Mouse (Mus musculus) lung, embryonic 16.5 days (tissue): ENCODE results near the gene Mpc2. TPM values are rescaled to one million over a fixed set of nuclear protein-coding genes. Genes with fewer than 3 reads are reported as not detected.

Source experiments
- ATAC-seq: fragments of 200-750 bp; cut with Nextera tagmentation; 2 replicates; pipeline ENCODE4 v1.8.0; 2017; ENCODE audit warnings: low read depth, mild to moderate bottlenecking, moderate library complexity
- H3K27ac ChIP-seq: fragments of 300-500 bp; sonication (generic); 2 replicates; pipeline ENCODE4 v1.5.1; 2014; ENCODE audit warnings: mild to moderate bottlenecking, control low read depth, low read length
- H3K27me3 ChIP-seq: fragments of 300-500 bp; sonication (generic); 2 replicates; pipeline ENCODE4 v1.6.1; 2014; ENCODE audit warnings: low read depth, low read length, mixed read lengths; ENCODE audit not compliant: control insufficient read depth, insufficient read depth
- H3K36me3 ChIP-seq: fragments of 300-500 bp; sonication (generic); 2 replicates; pipeline ENCODE4 v1.6.1; 2014; ENCODE audit warnings: low read length; ENCODE audit not compliant: control insufficient read depth, insufficient read depth
- H3K4me1 ChIP-seq: fragments of 300-500 bp; sonication (generic); replicated peaks from 2 replicates; pipeline ENCODE4 v1.6.1; 2014; ENCODE audit warnings: low read length, mixed read lengths; ENCODE audit not compliant: control insufficient read depth, insufficient read depth
- H3K4me2 ChIP-seq: fragments of 300-500 bp; sonication (generic); 2 replicates; pipeline ENCODE4 v1.6.1; 2014; ENCODE audit warnings: low read depth, low read length, control low read depth
- H3K4me3 ChIP-seq: fragments of 300-500 bp; sonication (generic); 2 replicates; pipeline ENCODE4 v1.5.1; 2014; ENCODE audit warnings: mild to moderate bottlenecking, low read length, control low read depth
- H3K9ac ChIP-seq: fragments of 300-500 bp; sonication (generic); 2 replicates; pipeline ENCODE4 v1.6.1; 2014; ENCODE audit warnings: low read length, control low read depth
- H3K9me3 ChIP-seq: fragments of 300-500 bp; sonication (generic); 2 replicates; pipeline ENCODE4 v1.6.1; 2016; ENCODE audit warnings: low read length; ENCODE audit not compliant: control insufficient read depth
- WGBS: fragments of 180-500 bp; shearing (Covaris S2); extraction: QIAGEN DNeasy Blood & Tissue Kit; methylation state at CpG from one replicate; pipeline ENCODE4 v1.1.7; 2014; 5-methylcytosine and 5-hydroxymethylcytosine counted together
- polyA plus RNA-seq: library from polyadenylated mRNA; unstranded; fragments of >200 nt; fragmentation: Nextera tagmentation; extraction: Ambion mirVana; gene quantifications from 2 replicates; pipeline ENCODE4 v1.2.1, GENCODE M21; 2015

Mpc2 gene
- polyA plus RNA-seq, 1 experiment from 2014 or later = 144 TPM

DNA sequence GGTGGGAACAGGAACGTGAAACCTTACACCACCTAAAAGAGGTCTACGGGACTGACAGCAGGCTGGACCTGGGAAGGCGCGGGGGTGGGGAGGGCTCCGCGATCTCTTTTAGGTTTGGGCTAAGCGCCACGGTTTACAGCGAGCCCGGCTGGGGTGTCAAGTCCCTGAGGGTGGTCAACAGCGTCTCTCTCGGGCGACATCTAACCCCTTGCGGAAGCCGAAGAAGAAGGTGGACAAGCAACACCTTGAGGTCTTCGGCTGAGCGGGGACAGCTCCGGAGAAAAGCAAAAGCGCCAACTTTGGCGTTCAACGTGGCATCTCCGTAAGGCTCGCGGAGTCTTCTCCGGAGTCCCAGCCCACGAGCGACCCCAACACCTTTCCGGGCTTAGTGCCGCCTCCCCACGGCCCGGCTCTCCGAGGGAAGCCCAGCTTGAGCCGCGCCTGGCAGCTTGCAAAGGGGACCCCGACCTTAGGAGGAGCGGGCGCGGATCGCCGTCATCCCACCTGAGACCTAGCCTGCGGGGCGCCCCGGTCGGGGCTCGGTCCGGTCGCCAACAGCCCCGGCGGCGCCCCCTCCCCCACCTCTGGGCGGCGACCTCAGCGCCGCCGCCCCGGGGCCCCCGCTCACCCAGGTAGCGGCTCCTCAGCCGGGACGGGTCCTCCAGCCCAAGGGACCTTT is 795 bp upstream of the Mpc2 start:
- peak overlapping the region; percentile 90 for H3K9ac ChIP-seq
- peak overlapping the region; percentile 98 for H3K4me3 ChIP-seq
- H3K4me2 ChIP-seq = peak overlapping the region; percentile 86
- no peaks in the 10 kb centered on the region for H3K27me3 ChIP-seq
- no peak; the same call in 1 of the 2 replicates for ATAC-seq
- H3K4me1 ChIP-seq = 0 out of 2 replicates have a peak, but pooled peaks cover 5% of the 10 kb centered on the region
- no peaks in the 10 kb centered on the region for H3K9me3 ChIP-seq
- no peaks in the 10 kb centered on the region for H3K36me3 ChIP-seq
- H3K27ac ChIP-seq = peak overlapping the region; percentile 96
- under 1% methylated on average over 45 of the region's 60 CpGs for WGBS

DNA sequence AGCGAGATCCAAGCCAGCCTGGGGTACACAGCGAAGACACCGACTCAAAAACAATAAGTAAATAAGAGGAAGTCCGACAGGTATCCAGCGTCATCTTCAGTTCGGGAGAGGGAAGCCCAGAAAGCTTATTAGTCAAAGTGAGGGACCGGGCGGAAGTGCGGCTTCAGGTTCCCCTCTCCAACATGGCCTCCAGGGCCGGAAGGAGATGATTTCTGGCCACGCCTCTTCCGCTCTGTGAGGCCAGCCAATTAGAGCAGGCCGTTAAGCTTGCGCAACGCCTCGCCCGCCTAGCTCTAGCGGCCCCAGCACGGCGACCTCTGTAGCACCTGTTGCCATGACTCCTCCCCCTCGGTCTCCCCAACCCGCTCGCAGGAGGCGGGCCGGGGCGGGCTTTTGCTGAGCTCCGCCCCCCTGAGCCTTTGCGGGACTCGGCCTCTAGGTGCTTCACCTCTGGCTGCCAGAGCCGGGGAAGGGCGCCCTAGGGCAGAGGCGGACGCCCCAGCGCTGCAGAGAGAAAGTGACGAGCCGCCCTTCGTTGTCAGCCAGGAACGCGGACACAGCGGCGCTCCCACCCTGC is 452 bp downstream of the Mpc2 start:
- H3K4me3 ChIP-seq = peak overlapping the region; percentile 98
- peak; percentile 97 for ATAC-seq
- H3K27ac ChIP-seq = peak overlapping the region; percentile 96
- H3K4me1 ChIP-seq = 0 out of 2 replicates have a peak, but pooled peaks cover 5% of the 10 kb centered on the region
- no peaks in the 10 kb centered on the region for H3K9me3 ChIP-seq
- H3K27me3 ChIP-seq = no peaks in the 10 kb centered on the region
- no peaks in the 10 kb centered on the region for H3K36me3 ChIP-seq
- peak overlapping the region; percentile 90 for H3K9ac ChIP-seq
- peak overlapping the region; percentile 91 for H3K4me2 ChIP-seq
- WGBS = under 1% methylated on average over 40 of the region's 41 CpGs

DNA sequence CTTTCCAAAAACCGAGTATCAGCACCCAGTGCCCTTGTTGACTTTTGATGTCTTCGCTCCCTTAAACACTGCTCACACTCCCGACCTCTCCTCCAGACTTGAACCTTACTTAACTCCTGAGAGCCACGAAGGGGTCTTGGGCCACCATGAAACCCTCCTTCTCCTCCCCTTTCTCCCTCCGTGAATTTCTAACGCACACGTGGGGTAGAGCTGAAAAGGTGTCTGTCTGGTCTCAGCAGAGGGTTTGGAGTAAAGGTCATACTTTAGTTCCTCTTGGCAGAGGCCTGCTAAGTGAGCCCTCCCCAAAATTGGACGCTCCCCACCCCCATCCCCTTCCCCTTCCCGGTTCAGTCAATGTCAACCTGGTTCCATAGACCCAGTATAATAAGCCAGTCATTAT is 1.2 kb downstream of the Mpc2 start:
- WGBS = 3% methylated on average over 9 of the region's 9 CpGs
- Histone ChIP-seq H3K9ac (peak overlapping the region; percentile 83), H3K4me1 (0 out of 2 replicates have a peak, but pooled peaks cover 5% of the 10 kb centered on the region), H3K36me3 (no peaks in the 10 kb centered on the region), H3K27ac (peak overlapping the region; percentile 88), H3K4me2 (peak overlapping the region; percentile 91), H3K4me3 (peak overlapping the region; percentile 98), H3K27me3 (no peaks in the 10 kb centered on the region), H3K9me3 (no peaks in the 10 kb centered on the region)
- ATAC-seq = no peak

DNA sequence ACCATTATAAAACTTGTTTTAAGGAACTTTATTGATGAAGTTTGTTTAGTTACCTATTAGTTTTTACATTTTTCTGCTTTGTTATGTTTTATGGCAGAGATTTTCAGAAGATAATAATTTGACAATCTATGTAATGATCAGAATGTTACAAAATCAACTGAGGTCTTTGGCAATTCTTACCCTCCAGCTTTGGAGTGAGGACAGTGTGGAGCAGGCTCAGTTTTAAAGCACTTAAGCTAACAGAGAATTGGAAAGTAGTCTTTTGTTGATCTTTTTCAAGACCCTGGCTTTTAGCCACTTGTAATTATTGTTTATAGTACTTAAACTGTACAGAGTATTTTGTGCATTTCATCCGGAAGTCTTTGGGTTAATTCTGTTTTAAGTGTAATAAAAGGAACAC is 2.4 kb downstream of the Mpc2 start:
- no peak for ATAC-seq
- Histone ChIP-seq H3K27me3 (no peaks in the 10 kb centered on the region), H3K4me2 (no peak overlapping the region), H3K9ac (no peak overlapping the region), H3K36me3 (no peaks in the 10 kb centered on the region), H3K27ac (no peak overlapping the region), H3K9me3 (no peaks in the 10 kb centered on the region), H3K4me3 (no peak overlapping the region), H3K4me1 (0 out of 2 replicates have a peak, but pooled peaks cover 5% of the 10 kb centered on the region)
- 50% methylated on average over 1 of the region's 1 CpGs for WGBS

DNA sequence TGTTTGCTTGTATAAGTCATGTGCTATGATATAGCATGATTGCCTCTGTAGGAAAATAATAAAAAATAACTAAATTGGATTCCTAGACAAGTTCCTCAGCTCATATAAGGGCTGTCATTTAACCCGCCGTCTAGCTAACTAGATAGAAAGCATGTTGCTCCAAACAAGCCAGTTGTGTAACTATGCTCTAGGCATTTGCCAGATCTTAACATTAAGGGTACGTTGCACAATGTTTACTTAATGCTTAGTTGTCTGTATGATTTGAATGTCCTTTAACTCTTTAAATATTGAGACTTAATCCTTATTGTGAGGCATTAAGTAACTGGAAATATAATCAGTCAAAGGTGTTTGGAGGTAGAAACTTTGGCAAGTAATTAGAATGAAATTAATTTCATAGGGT is 4.1 kb downstream of the Mpc2 start:
- H3K4me1 ChIP-seq = 0 out of 2 replicates have a peak, but pooled peaks cover 3% of the 10 kb centered on the region
- no peaks in the 10 kb centered on the region for H3K9me3 ChIP-seq
- H3K4me2 ChIP-seq = no peak overlapping the region
- no peak overlapping the region for H3K4me3 ChIP-seq
- H3K27ac ChIP-seq = no peak overlapping the region
- no peak overlapping the region for H3K9ac ChIP-seq
- H3K36me3 ChIP-seq = no peaks in the 10 kb centered on the region
- ATAC-seq = no peak
- H3K27me3 ChIP-seq = no peaks in the 10 kb centered on the region
- 42% methylated on average over 3 of the region's 3 CpGs for WGBS

DNA sequence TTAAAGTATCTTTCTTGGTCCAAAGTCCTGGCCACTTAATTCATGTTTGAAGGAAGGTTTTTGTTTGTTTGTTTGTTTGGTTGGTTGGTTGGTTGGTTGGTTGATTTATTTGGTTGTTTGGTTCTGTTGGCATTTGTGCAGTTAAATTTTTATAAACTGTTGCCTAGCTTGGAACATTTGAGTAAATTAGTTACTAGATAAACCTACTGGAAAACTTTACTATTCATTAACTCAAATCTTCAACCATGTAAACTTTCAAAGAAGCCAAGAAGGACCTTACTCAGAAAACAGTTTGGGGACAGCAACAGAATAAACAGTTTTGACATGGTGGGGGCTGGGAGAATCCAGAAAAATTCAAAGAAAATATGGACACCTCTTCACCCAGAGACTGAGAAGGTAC is 8.5 kb downstream of the Mpc2 start:
- Histone ChIP-seq H3K4me2 (no peak overlapping the region), H3K27ac (no peak overlapping the region), H3K4me1 (no peaks in the 10 kb centered on the region)

DNA sequence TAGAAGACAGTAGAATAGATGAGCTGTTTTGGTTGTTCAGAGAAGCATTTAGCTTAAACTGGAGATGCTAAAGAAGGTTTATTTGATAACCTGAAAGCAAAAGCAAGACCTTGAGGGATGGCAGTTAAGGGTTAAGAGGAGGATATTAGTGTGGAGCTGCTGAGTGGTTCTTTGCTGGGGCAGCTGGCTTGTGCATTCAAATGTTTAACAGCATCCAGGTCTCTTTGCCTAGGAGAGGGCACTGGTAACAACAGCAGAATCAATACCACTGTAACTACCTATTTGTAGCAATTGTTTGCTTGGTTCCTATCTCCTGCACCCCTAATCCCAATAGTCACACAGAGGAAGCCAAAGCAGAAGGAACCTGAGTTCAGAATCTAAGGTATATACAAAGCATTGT is 9.3 kb downstream of the Mpc2 start:
- no peak overlapping the region for H3K4me2 ChIP-seq
- H3K27ac ChIP-seq = no peak overlapping the region
- H3K27me3 ChIP-seq = no peaks in the 10 kb centered on the region
- no peak overlapping the region for H3K9ac ChIP-seq
- H3K36me3 ChIP-seq = no peaks in the 10 kb centered on the region
- H3K4me3 ChIP-seq = no peak overlapping the region
- no peak for ATAC-seq
- no peaks in the 10 kb centered on the region for H3K9me3 ChIP-seq
- H3K4me1 ChIP-seq = no peaks in the 10 kb centered on the region

More for the DNA sequence above, 8.5 kb downstream of the Mpc2 start:
- no peaks in the 10 kb centered on the region for H3K27me3 ChIP-seq
- no peak for ATAC-seq
- no peak overlapping the region for H3K4me3 ChIP-seq
- H3K9ac ChIP-seq = no peak overlapping the region
- H3K36me3 ChIP-seq = no peaks in the 10 kb centered on the region
- no peaks in the 10 kb centered on the region for H3K9me3 ChIP-seq

DNA sequence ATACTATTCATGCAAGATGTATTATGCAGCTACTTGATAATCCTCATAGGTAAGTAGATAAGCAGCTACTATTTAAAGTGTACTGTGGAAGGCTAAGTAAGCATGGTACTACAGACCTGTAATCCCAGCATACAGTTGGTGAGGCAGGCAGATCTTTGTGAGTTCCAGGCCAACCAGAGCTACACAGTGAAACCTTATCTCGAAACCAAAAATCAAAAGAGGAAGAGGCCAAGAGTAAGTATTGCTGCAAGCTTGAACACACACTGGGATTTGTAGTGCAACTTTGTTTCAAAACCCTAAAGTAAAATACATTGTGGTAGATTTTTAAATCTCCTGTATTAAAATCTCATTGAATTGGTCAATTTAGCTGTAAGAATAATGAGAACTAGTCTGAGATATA is 11.1 kb downstream of the Mpc2 start:
- Histone ChIP-seq H3K4me2 (no peak overlapping the region), H3K4me1 (no peaks in the 10 kb centered on the region), H3K27ac (no peak overlapping the region), H3K36me3 (no peaks in the 10 kb centered on the region), H3K4me3 (no peak overlapping the region), H3K9ac (no peak overlapping the region), H3K27me3 (no peaks in the 10 kb centered on the region), H3K9me3 (no peaks in the 10 kb centered on the region)
- no peak for ATAC-seq
- WGBS = 78% methylated on average over 1 of the region's 1 CpGs

DNA sequence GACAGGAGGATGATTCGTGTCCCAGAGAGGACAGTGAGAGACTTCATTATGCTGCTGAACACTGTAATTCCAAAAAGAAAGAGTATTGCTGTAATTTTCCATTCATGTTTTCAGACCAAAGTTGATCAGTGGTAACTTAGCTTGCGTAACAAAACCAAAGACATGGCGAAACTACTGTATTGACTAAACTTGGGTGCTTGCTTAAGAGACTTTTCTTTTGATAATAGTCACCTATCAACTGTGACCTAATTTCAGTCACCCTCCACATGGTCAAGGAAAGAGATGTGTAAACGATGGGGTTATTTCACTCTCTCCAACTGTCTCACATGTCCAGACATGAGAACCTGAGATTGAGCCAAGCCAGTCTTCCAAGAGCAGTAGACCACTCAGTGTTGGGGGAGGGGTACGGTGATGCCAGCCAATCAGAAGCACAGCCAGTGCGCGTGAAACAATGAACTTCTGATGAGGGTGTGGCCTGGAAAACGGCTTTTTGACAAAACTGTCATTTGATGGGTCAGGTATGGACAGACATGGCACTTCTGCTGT is 24.3 kb downstream of the Mpc2 start, which contains the start of gene Adcy10:
Gene Adcy10 (plus strand): TSS at position 496 of the 546 bp plus-strand sequence.
- no peak within 1 kb of the TSS for H3K4me2 ChIP-seq
- H3K4me3 ChIP-seq = no peak within 1 kb of the TSS
- no peaks in the 10 kb centered on the region for H3K4me1 ChIP-seq
- peaks cover 5% of the 10 kb centered on the region; the same call in 1 of the 2 replicates for H3K36me3 ChIP-seq
- no peaks in the 10 kb centered on the region for H3K27me3 ChIP-seq
- no peak for ATAC-seq
- WGBS = 85% methylated on average over 8 of the region's 8 CpGs
- H3K27ac ChIP-seq = no peak within 1 kb of the TSS
- H3K9me3 ChIP-seq = no peaks in the 10 kb centered on the region
- no peak within 1 kb of the TSS for H3K9ac ChIP-seq
